Mouse (Mus musculus) limb, embryonic 15.5 days (tissue): ENCODE results near the gene Alb. TPM values are rescaled to one million over a fixed set of nuclear protein-coding genes. Genes with fewer than 3 reads are reported as not detected.

Experiments
- ATAC-seq: fragments of 200-750 bp; cut with Nextera tagmentation; 2 replicates; pipeline ENCODE4 v1.8.0; 2017; ENCODE audit warnings: low read depth, moderate TSS enrichment; ENCODE audit not compliant: insufficient number of reproducible peaks, low FRiP score, low TSS enrichment
- H3K27ac ChIP-seq: fragments of 300-500 bp; sonication (generic); 2 replicates; pipeline ENCODE4 v1.5.1; 2015; ENCODE audit warnings: moderate library complexity, mild to moderate bottlenecking, inconsistent platforms
- H3K27me3 ChIP-seq: fragments of 300-500 bp; sonication (generic); 2 replicates; pipeline ENCODE4 v1.6.1; 2015; ENCODE audit warnings: inconsistent platforms
- H3K36me3 ChIP-seq: fragments of 300-500 bp; sonication (generic); 2 replicates; pipeline ENCODE4 v1.6.1; 2015; ENCODE audit warnings: inconsistent platforms
- H3K4me1 ChIP-seq: fragments of 300-500 bp; sonication (generic); 2 replicates; pipeline ENCODE4 v1.6.1; 2015; ENCODE audit warnings: inconsistent platforms
- H3K4me2 ChIP-seq: fragments of 300-500 bp; sonication (generic); 2 replicates; pipeline ENCODE4 v1.6.1; 2015; ENCODE audit warnings: mild to moderate bottlenecking, inconsistent platforms
- H3K4me3 ChIP-seq: fragments of 300-500 bp; sonication (generic); 2 replicates; pipeline ENCODE4 v1.5.1; 2015; ENCODE audit warnings: mild to moderate bottlenecking, inconsistent platforms
- H3K9ac ChIP-seq: fragments of 300-500 bp; sonication (generic); 2 replicates; pipeline ENCODE4 v1.6.1; 2015; ENCODE audit warnings: inconsistent platforms
- H3K9me3 ChIP-seq: fragments of 300-500 bp; sonication (generic); 2 replicates; pipeline ENCODE4 v1.6.1; 2016; ENCODE audit warnings: inconsistent platforms
- WGBS: fragments of 180-500 bp; shearing (Covaris S2); methylation state at CpG from one replicate; pipeline ENCODE4 v1.1.7; 2015; 5-methylcytosine and 5-hydroxymethylcytosine counted together
- polyA plus RNA-seq: library from polyadenylated mRNA; unstranded; fragments of >200 nt; fragmentation: Nextera tagmentation; extraction: Ambion mirVana; gene quantifications from 2 replicates; pipeline ENCODE4 v1.2.1, GENCODE M21; 2015

Alb gene
- polyA plus RNA-seq, 1 experiment from 2014 or later: 12.6 TPM

GRCm38 (mm10) chr5:90500714-90501113, 40.0 kb downstream of the Alb start:
- no peaks in the 10 kb centered on the region for H3K4me1 ChIP-seq
- H3K9ac ChIP-seq: no peak overlapping the region
- 3% methylated on average over 6 of the region's 6 CpGs for WGBS

GRCm38 (mm10) chr5:90501752-90502151, 41.1 kb downstream of the Alb start:
- Histone ChIP-seq H3K36me3 (no peaks in the 10 kb centered on the region), H3K9ac (no peak overlapping the region), H3K27me3 (no peaks in the 10 kb centered on the region), H3K9me3 (no peaks in the 10 kb centered on the region), H3K4me1 (no peaks in the 10 kb centered on the region), H3K4me2 (no peak overlapping the region), H3K27ac (no peak overlapping the region), H3K4me3 (no peak overlapping the region)
- WGBS: 88% methylated on average over 5 of the region's 5 CpGs
- no peak for ATAC-seq

More at GRCm38 (mm10) chr5:90500714-90501113, 40.0 kb downstream of the Alb start:
- Histone ChIP-seq H3K9me3 (no peaks in the 10 kb centered on the region), H3K4me2 (no peak overlapping the region), H3K27me3 (no peaks in the 10 kb centered on the region), H3K4me3 (no peak overlapping the region), H3K27ac (no peak overlapping the region), H3K36me3 (no peaks in the 10 kb centered on the region)
- ATAC-seq: no peak

GRCm38 (mm10) chr5:90504742-90505141, 44.0 kb downstream of the Alb start:
- no peaks in the 10 kb centered on the region for H3K36me3 ChIP-seq
- H3K27ac ChIP-seq: no peak overlapping the region
- no peak for ATAC-seq
- H3K27me3 ChIP-seq: no peaks in the 10 kb centered on the region
- no peaks in the 10 kb centered on the region for H3K9me3 ChIP-seq
- no peak overlapping the region for H3K9ac ChIP-seq
- no peak overlapping the region for H3K4me3 ChIP-seq
- no peak overlapping the region for H3K4me2 ChIP-seq
- H3K4me1 ChIP-seq: no peaks in the 10 kb centered on the region
- 74% methylated on average over 11 of the region's 11 CpGs for WGBS

- no peak overlapping the region for H3K27ac ChIP-seq
- no peaks in the 10 kb centered on the region for H3K4me1 ChIP-seq
- H3K9me3 ChIP-seq: no peaks in the 10 kb centered on the region
- no peaks in the 10 kb centered on the region for H3K27me3 ChIP-seq
- H3K4me3 ChIP-seq: no peak overlapping the region
- WGBS: 76% methylated on average over 2 of the region's 2 CpGs
- no peak overlapping the region for H3K9ac ChIP-seq
- no peak for ATAC-seq
- H3K36me3 ChIP-seq: no peaks in the 10 kb centered on the region
- no peak overlapping the region for H3K4me2 ChIP-seq
Observed at GRCm38 (mm10) chr5:90506507-90506906, 45.8 kb downstream of the Alb start.

GRCm38 (mm10) chr5:90507411-90507949, 46.8 kb downstream of the Alb start:
- Histone ChIP-seq H3K9ac (no peak overlapping the region), H3K27ac (no peak overlapping the region), H3K27me3 (no peaks in the 10 kb centered on the region), H3K4me3 (no peak overlapping the region), H3K9me3 (no peaks in the 10 kb centered on the region), H3K4me1 (no peaks in the 10 kb centered on the region), H3K36me3 (no peaks in the 10 kb centered on the region), H3K4me2 (no peak overlapping the region)
- ATAC-seq: no peak
- WGBS: 68% methylated on average over 13 of the region's 13 CpGs

- H3K4me3 ChIP-seq: no peak overlapping the region
- WGBS: 86% methylated on average over 5 of the region's 5 CpGs
- H3K4me1 ChIP-seq: no peaks in the 10 kb centered on the region
- H3K36me3 ChIP-seq: no peaks in the 10 kb centered on the region
- no peak overlapping the region for H3K27ac ChIP-seq
- H3K9me3 ChIP-seq: no peaks in the 10 kb centered on the region
- no peak for ATAC-seq
- no peak overlapping the region for H3K9ac ChIP-seq
- H3K4me2 ChIP-seq: no peak overlapping the region
- H3K27me3 ChIP-seq: no peaks in the 10 kb centered on the region
Observed at GRCm38 (mm10) chr5:90509828-90510592, 49.3 kb downstream of the Alb start.

- Histone ChIP-seq H3K4me2 (no peak overlapping the region), H3K4me3 (no peak overlapping the region), H3K9me3 (no peaks in the 10 kb centered on the region), H3K36me3 (no peaks in the 10 kb centered on the region), H3K9ac (no peak overlapping the region), H3K4me1 (no peaks in the 10 kb centered on the region), H3K27me3 (no peaks in the 10 kb centered on the region), H3K27ac (no peak overlapping the region)
- no peak for ATAC-seq
- 80% methylated on average over 6 of the region's 6 CpGs for WGBS
Observed at GRCm38 (mm10) chr5:90512288-90512955, 51.7 kb downstream of the Alb start.

GRCm38 (mm10) chr5:90515561-90515960, 54.9 kb downstream of the Alb start:
- no peaks in the 10 kb centered on the region for H3K9me3 ChIP-seq
- no peak overlapping the region for H3K27ac ChIP-seq
- H3K4me3 ChIP-seq: no peak overlapping the region
- 87% methylated on average over 6 of the region's 6 CpGs for WGBS
- no peaks in the 10 kb centered on the region for H3K4me1 ChIP-seq
- H3K27me3 ChIP-seq: no peaks in the 10 kb centered on the region
- H3K9ac ChIP-seq: no peak overlapping the region
- no peak for ATAC-seq
- H3K36me3 ChIP-seq: no peaks in the 10 kb centered on the region
- no peak overlapping the region for H3K4me2 ChIP-seq

- H3K4me1 ChIP-seq: no peaks in the 10 kb centered on the region
- H3K27ac ChIP-seq: no peak within 1 kb of the TSS
- no peaks in the 10 kb centered on the region for H3K36me3 ChIP-seq
- no peaks in the 10 kb centered on the region for H3K9me3 ChIP-seq
- 76% methylated on average over 6 of the region's 6 CpGs for WGBS
- no peak for ATAC-seq
- no peak within 1 kb of the TSS for H3K9ac ChIP-seq
- no peak within 1 kb of the TSS for H3K4me2 ChIP-seq
- no peaks in the 10 kb centered on the region for H3K27me3 ChIP-seq
- H3K4me3 ChIP-seq: no peak within 1 kb of the TSS
Observed at GRCm38 (mm10) chr5:90518356-90519100, 57.8 kb downstream of the Alb start, which contains the start of gene Afm. TSS of gene Afm (plus strand) at chr5:90518932.
